Mouse (Mus musculus): ENCODE measurements around the gene Diexf.

Diexf gene

DNA sequence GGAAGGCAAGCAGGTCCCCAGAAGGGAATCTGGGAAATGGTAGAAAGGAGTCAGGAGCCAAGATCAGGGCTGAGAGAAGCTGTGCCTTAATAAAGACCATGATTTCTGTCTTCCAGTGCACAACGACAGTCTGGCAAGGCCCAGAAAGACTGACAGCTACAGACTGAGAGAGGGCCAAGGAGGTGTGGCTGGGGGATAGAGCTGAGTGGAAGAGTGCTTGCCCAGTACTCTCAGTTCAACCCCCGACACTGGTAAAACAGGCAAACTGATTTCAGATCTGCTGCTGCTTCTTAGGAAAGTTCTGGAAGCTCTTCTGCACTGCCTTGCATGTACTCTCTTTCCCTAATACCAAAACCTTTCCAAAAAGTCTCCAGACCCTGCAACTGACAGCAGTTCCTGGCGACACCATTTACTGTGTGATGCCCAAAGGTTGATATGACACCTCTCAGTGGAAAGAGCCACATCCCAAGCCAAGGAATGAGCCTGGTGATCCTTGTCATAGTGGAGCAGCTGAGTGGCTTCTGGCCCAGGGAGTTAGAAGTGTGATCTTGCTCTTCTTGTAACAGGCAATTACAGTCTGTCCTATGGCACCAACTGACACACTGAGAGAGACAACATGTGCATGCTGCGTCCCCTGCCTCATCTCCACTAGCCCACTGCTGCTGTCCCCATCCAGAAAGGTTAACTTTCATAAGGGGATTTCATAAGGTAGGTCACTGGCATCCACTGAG lies 43.8 kb downstream of the Diexf start:
- no peak for DNase-seq (ENCODE audit: low spot score)

DNA sequence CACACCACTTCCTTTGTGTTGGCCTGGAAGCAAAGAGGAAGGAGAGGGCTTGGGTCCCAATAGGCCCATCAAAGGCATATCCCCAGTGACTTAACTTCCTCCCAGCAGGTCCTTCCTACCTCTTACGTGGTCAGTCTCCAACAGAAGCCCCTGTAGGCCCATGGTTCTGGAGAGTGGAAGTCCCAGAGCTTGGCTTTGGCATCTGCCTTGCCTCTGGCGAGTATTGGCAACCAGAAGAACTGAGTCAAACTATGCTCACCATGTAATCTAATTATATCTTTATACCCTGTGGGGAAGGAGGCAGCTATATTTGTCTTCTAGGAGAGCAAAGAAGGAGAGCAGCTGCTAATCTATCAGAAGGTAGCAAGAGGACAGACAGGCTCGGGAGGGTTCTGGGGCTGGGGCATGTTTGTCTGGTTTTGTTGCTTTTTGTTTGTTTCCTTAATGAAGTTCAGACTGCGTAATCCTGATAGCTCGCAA lies 44.5 kb downstream of the Diexf start:
- DNase-seq (ENCODE audit: low spot score) = no peak

DNA sequence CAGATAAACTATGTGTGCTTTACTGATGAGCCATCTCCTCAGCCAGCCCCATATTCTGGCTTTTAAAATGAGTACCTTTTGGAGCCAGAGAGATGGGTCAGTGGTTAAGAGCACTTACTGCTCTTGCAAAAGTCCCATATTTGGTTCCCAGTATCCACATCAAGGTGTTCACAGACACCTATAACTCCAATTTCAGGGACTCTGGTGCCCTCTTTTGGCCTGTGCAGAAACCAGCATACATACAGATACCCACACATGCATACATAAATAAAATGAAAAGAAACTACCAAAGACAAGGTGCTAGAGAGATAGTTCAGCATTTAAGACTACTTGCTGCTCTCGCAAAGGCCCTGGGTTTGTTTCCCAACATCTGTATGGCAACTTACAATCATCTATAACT lies 46.1 kb downstream of the Diexf start:
- DNase-seq (ENCODE audit: low spot score) = no peak

DNA sequence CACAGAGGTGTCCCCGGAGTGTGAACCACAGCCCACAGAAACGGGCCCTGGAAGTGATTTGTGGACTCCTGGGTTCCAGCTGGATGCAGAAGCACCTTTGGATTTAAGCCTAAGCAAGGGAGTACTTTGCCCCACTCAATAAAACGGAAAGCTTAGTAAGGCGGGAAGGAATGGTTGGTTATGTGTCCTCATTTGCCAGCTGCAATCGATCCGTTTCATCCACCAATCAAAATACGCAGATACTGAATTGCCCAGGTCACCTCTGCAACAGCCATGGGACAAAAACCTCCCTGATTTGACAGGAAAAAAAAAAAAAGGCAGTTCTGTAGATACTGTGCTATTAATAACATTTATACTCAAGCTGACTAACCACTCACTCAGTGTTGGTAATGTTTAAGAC lies 47.0 kb downstream of the Diexf start:
- no peak for DNase-seq (ENCODE audit: low spot score)

DNA sequence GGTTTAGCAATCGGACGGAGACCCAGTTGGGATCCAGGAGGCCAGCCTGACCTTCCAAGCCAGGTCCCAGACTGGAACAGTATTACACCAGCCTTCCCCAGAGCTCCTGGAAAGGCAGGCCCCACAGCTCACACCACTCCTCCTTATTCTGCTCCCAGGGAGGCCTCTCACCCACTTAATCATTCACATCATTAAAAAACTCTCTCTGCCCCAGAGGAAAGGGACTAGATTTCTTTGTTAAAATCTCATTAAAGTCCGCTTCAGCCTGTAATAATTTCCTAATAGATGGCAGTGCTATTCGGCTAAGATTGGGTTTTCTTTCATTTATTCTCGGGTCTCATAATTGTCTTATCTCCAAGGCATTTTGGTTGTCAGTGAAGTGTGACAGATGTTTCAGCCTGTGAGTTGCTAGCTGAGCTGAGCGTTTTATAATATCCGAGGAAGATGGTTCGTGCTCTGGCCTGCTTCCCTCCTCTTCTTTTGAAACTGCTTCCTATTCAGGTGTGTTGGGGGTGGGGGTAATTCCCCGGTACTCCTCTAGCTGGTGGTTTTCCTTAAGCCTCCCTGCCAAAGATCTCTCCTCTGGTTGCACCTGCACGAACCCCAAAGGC lies 47.7 kb downstream of the Diexf start:
- no peak for DNase-seq (ENCODE audit: low spot score)

DNA sequence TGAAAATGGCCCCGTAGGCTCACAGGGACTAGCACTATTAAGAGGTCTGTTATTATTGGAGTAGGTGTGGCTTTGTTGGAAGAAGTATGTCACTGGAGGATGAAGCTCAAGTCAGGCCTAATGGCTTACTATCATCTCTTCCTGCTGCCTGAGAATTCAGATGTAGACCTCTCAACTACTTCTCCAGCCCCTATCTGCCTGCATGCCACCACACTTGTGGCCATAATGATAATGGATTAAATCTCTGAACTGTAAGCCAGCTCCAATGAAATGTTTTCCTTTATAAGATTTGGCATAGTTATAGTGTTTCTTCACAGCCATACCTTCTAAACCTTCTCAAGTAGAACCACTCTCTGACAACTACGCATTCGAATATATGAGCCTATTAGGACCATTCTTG lies 67.5 kb downstream of the Diexf start:
- DNase-seq (ENCODE audit: low spot score) = no peak

DNA sequence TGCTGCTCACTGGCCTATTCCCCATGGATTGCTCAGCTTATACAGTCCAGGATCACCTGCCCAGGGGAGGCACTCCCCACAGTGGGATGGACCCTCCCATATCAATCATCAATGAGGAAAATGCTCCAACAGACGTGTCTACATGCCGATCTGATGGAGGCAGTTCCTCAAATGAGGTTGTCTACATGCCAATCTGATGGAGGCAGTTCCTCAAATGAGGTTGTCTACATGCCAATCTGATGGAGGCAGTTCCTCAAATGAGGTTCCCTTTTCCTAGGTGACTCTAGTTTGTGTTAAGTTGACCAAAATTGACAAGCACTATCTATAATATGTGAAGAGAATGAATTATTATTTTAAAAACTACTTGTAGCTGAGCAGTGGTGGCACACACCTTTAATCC lies 69.9 kb downstream of the Diexf start:
- no peak for DNase-seq (ENCODE audit: low spot score)

DNA sequence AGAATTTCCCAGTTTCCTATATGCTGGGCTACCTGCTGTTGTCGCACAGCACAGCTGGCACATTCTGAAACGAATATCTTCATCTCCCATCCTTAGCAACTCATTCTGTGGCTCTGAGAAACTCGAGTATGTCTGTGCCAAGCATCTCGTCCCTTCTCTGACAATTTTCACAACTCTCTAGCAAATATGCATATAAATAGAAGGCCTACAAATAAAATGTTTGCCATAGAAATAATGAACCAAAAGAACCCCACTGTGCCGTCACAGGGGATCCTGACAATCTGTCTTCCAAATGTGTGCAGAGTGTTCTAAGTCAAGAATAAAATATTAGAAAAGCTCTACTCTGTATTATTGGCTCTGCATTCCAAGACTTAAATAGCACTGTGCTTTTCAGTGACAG lies 70.5 kb downstream of the Diexf start:
- DNase-seq (ENCODE audit: low spot score) = peak; percentile 25

DNA sequence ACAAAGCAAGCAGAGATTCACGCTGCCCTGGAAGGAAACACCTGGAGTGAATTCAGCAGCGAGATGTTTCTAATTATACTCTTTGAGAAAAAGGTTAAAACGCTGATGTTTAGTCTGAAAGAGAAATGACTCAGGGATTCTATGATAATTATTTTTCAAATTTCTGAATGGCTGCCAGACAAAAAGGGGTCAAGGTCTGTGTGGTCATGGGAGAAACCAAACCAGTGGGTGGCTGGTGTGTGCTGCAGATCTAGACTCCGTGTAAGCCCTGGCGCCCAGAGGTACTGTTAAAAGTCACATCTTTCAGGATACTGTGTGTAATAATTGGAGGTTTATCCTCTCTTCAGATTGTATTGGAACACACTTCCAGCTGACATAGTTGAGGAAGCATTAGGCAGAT lies 75.7 kb downstream of the Diexf start:
- DNase-seq (ENCODE audit: low spot score) = no peak

DNA sequence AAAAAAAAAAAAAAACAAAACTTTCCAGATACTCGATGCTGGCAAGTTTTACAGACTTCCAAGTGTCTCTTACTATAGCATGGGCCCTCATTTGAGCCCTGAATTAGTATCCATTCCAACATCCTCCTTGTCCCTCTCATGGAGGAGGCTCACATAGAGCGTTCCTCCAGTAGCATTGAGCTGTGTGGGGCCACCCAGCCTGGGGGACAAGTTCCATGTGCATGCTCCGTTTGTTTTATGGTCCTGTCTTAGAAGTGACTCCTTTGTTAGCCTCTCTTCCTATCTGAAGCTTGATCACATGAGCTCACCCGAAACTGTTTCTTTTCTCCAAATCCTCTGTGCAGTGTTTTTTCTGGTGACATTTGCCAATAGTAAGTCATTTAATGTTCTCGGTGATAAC lies 77.0 kb downstream of the Diexf start:
- DNase-seq (ENCODE audit: low spot score) = no peak

DNA sequence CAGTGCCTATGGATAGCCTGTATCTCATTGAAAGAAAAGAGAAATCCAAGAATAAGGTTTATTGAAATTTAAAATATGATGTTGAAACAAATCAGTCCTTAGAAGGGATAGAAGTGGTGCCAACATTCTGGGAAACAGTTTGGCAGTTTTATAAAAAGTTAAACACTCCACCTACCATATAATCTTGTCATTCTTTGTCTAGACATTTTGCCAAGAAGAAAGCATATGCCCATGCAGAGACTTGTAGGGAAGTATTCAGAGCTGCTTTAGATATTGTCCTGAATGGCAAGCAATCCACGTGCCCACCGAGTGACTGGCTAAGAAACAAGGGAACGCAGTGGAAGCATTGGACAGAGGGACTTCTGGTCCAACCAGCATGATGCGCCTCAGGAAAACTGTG lies 82.5 kb downstream of the Diexf start:
- no peak for DNase-seq (ENCODE audit: low spot score)

DNA sequence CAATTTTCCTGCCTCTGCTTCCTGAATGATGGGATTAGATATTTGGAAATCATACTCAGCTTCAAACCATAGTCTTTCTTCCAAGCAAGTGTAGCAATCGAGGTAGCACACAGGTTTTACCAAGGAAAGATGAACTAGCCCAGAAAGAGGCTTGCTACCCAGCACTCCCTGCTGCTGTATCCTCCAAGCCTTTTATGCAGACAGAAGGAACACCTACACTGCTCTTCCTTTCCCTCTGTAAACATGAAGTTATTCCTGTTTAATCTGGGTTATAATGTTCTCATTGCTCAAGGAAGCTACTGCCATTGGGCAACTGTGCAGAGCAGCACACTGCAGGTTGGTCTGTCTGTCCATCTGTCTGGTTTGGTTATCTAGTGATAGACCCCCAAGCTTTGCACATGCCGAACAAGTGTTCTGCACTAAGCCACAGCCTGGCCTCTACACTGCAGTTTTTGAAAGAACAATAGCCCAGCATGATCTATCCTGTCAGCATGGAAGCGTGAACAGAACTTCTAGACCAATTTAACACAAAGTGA lies 87.2 kb downstream of the Diexf start:
- DNase-seq (ENCODE audit: low spot score) = peak; percentile 16
